Mouse (Mus musculus) large intestine, adult 2 months (tissue): ENCODE measurements around the gene Gm281. TPM values are rescaled to one million over a fixed set of nuclear protein-coding genes. Genes with fewer than 3 reads are reported as not detected.

ENCODE experiments used
- DNase-seq: peaks from one replicate; pipeline ENCODE4 v3.0.0-alpha.2; 2012; ENCODE audit warnings: low read depth, low spot score
- WGBS: fragments of 180-500 bp; shearing (Covaris S2); methylation state at CpG from one replicate; pipeline ENCODE4 v1.1.7; 2018; 5-methylcytosine and 5-hydroxymethylcytosine counted together
- polyA plus RNA-seq: library from polyadenylated mRNA; depleted of rRNA; stranded (reverse); fragments of >200 nt; gene quantifications from 2 replicates; pipeline ENCODE4 v1.2.3, GENCODE M21; 2012; rRNA removed

The Gm281 gene
- polyA plus RNA-seq, 1 experiment, result not detected

- DNase-seq, result no peak
- WGBS, result 86% methylated on average over 3 of the region's 3 CpGs
These were observed 20.5 kb downstream of the Gm281 start for GRCm38 (mm10) chr14:13893748-13894147.

GRCm38 (mm10) chr14:13861416-13861815 is 52.9 kb downstream of the Gm281 start:
- DNase-seq, result no peak

GRCm38 (mm10) chr14:13812801-13813479 is 101.3 kb downstream of the Gm281 start:
- DNase-seq, result no peak
- WGBS, result 79% methylated on average over 3 of the region's 3 CpGs

GRCm38 (mm10) chr14:13790446-13790845 is 123.8 kb downstream of the Gm281 start:
- DNase-seq, result no peak
- 19% methylated on average over 1 of the region's 1 CpGs for WGBS

GRCm38 (mm10) chr14:13790001-13790400 is 124.3 kb downstream of the Gm281 start:
- WGBS, result 24% methylated on average over 1 of the region's 1 CpGs
- no peak for DNase-seq

- 72% methylated on average over 4 of the region's 4 CpGs for WGBS
- no peak for DNase-seq
These were observed 131.3 kb downstream of the Gm281 start for GRCm38 (mm10) chr14:13782970-13783369.

GRCm38 (mm10) chr14:13778383-13778782 is 135.9 kb downstream of the Gm281 start:
- no peak for DNase-seq
- whole genome bisulfite sequencing, result 53% methylated on average over 6 of the region's 6 CpGs

- 46% methylated on average over 2 of the region's 2 CpGs for WGBS
- DNase-seq, result no peak
These were observed 143.1 kb downstream of the Gm281 start for GRCm38 (mm10) chr14:13771163-13771562.

GRCm38 (mm10) chr14:13770686-13771085 is 143.6 kb downstream of the Gm281 start:
- WGBS, result 11% methylated on average over 1 of the region's 1 CpGs
- no peak for DNase-seq

Other genes starting within 250 kb of the Gm281 start
- gene Sntn, start 243.6 kb downstream of the Gm281 start, polyA plus RNA-seq, result not detected in 2 replicates
- 11.3 and 26.5 TPM in 2 replicates for gene Atxn7, start 47.0 kb upstream of the Gm281 start, polyA plus RNA-seq
- 35.2 and 46.9 TPM in 2 replicates for gene Thoc7, start 47.4 kb upstream of the Gm281 start, polyA plus RNA-seq
- 22.4 and 24.3 TPM in 2 replicates for gene Psmd6, start 206.5 kb upstream of the Gm281 start, polyA plus RNA-seq